Mouse (Mus musculus): ENCODE results near the gene Ccdc57. TPM values are rescaled to one million over a fixed set of nuclear protein-coding genes. Genes with fewer than 3 reads are reported as not detected.

Ccdc57 gene
- polyA plus RNA-seq, 1 experiment from 2014 or later, result 8.8 TPM

GRCm38 (mm10) chr11:120945926-120946325 is 13.3 kb upstream of the Ccdc57 start:
- Histone ChIP-seq H3K27me3 (replicated peaks; ENCODE audit: control insufficient read depth, insufficient read depth, low read length) (peaks cover 19% of the 10 kb centered on the region), H3K27ac (ENCODE audit: low read length) (no peak overlapping the region), H3K36me3 (ENCODE audit: control insufficient read depth, insufficient read depth) (no peaks in the 10 kb centered on the region), H3K4me1 (replicated peaks; ENCODE audit: control insufficient read depth, insufficient read depth, low read length) (peaks cover 16% of the 10 kb centered on the region), H3K4me3 (replicated peaks; ENCODE audit: low read length) (no peak overlapping the region), H3K4me2 (ENCODE audit: low read length) (no peak overlapping the region), H3K9me3 (ENCODE audit: control insufficient read depth, low read length) (no peaks in the 10 kb centered on the region), H3K9ac (replicated peaks; ENCODE audit: low read depth, low read length) (no peak overlapping the region)
- WGBS, result 91% methylated on average over 5 of the region's 5 CpGs
- ATAC-seq, result no peak

GRCm38 (mm10) chr11:120945266-120945665 is 12.6 kb upstream of the Ccdc57 start:
- WGBS, result 90% methylated on average over 7 of the region's 7 CpGs
- Histone ChIP-seq H3K36me3 (ENCODE audit: control insufficient read depth, insufficient read depth) (no peaks in the 10 kb centered on the region), H3K4me2 (ENCODE audit: low read length) (no peak overlapping the region), H3K27me3 (replicated peaks; ENCODE audit: control insufficient read depth, insufficient read depth, low read length) (peaks cover 16% of the 10 kb centered on the region), H3K9me3 (ENCODE audit: control insufficient read depth, low read length) (no peaks in the 10 kb centered on the region), H3K4me1 (replicated peaks; ENCODE audit: control insufficient read depth, insufficient read depth, low read length) (peaks cover 9% of the 10 kb centered on the region), H3K4me3 (replicated peaks; ENCODE audit: low read length) (no peak overlapping the region), H3K27ac (ENCODE audit: low read length) (no peak overlapping the region), H3K9ac (replicated peaks; ENCODE audit: low read depth, low read length) (no peak overlapping the region)
- no peak for ATAC-seq

GRCm38 (mm10) chr11:120940959-120941358 is 8.3 kb upstream of the Ccdc57 start:
- 95% methylated on average over 6 of the region's 6 CpGs for WGBS
- no peaks in the 10 kb centered on the region for H3K9me3 ChIP-seq (ENCODE audit: control insufficient read depth, low read length)
- no peak for ATAC-seq
- H3K36me3 ChIP-seq (ENCODE audit: control insufficient read depth, insufficient read depth), result no peaks in the 10 kb centered on the region
- no peak overlapping the region for H3K9ac ChIP-seq (replicated peaks; ENCODE audit: low read depth, low read length)
- H3K27ac ChIP-seq (ENCODE audit: low read length), result no peak overlapping the region
- H3K4me2 ChIP-seq (ENCODE audit: low read length), result no peak overlapping the region
- H3K4me3 ChIP-seq (replicated peaks; ENCODE audit: low read length), result no peak overlapping the region
- no peaks in the 10 kb centered on the region for H3K27me3 ChIP-seq (replicated peaks; ENCODE audit: control insufficient read depth, insufficient read depth, low read length)
- H3K4me1 ChIP-seq (replicated peaks; ENCODE audit: control insufficient read depth, insufficient read depth, low read length), result no peaks in the 10 kb centered on the region

- no peak overlapping the region for H3K9ac ChIP-seq (replicated peaks; ENCODE audit: low read depth, low read length)
- no peak overlapping the region for H3K27ac ChIP-seq (ENCODE audit: low read length)
- no peak for ATAC-seq
- H3K4me3 ChIP-seq (replicated peaks; ENCODE audit: low read length), result no peak overlapping the region
- no peak overlapping the region for H3K4me2 ChIP-seq (ENCODE audit: low read length)
- H3K9me3 ChIP-seq (ENCODE audit: control insufficient read depth, low read length), result no peaks in the 10 kb centered on the region
- H3K4me1 ChIP-seq (replicated peaks; ENCODE audit: control insufficient read depth, insufficient read depth, low read length), result no peaks in the 10 kb centered on the region
- WGBS, result 61% methylated on average over 6 of the region's 6 CpGs
- no peaks in the 10 kb centered on the region for H3K27me3 ChIP-seq (replicated peaks; ENCODE audit: control insufficient read depth, insufficient read depth, low read length)
- no peaks in the 10 kb centered on the region for H3K36me3 ChIP-seq (ENCODE audit: control insufficient read depth, insufficient read depth)
Observed at GRCm38 (mm10) chr11:120939712-120940341, 7.2 kb upstream of the Ccdc57 start.

- no peaks in the 10 kb centered on the region for H3K27me3 ChIP-seq (replicated peaks; ENCODE audit: control insufficient read depth, insufficient read depth, low read length)
- no peak for ATAC-seq
- WGBS, result 62% methylated on average over 4 of the region's 4 CpGs
- H3K4me2 ChIP-seq (ENCODE audit: low read length), result no peak overlapping the region
- H3K4me3 ChIP-seq (replicated peaks; ENCODE audit: low read length), result no peak overlapping the region
- H3K4me1 ChIP-seq (replicated peaks; ENCODE audit: control insufficient read depth, insufficient read depth, low read length), result no peaks in the 10 kb centered on the region
- no peaks in the 10 kb centered on the region for H3K36me3 ChIP-seq (ENCODE audit: control insufficient read depth, insufficient read depth)
- no peak overlapping the region for H3K9ac ChIP-seq (replicated peaks; ENCODE audit: low read depth, low read length)
- H3K27ac ChIP-seq (ENCODE audit: low read length), result no peak overlapping the region
- no peaks in the 10 kb centered on the region for H3K9me3 ChIP-seq (ENCODE audit: control insufficient read depth, low read length)
Observed at GRCm38 (mm10) chr11:120938795-120939194, 6.1 kb upstream of the Ccdc57 start.

- Histone ChIP-seq H3K9me3 (ENCODE audit: control insufficient read depth, low read length) (no peaks in the 10 kb centered on the region), H3K9ac (replicated peaks; ENCODE audit: low read depth, low read length) (no peak overlapping the region), H3K4me3 (replicated peaks; ENCODE audit: low read length) (no peak overlapping the region), H3K4me1 (replicated peaks; ENCODE audit: control insufficient read depth, insufficient read depth, low read length) (peaks cover 2% of the 10 kb centered on the region), H3K27ac (ENCODE audit: low read length) (no peak overlapping the region), H3K4me2 (ENCODE audit: low read length) (no peak overlapping the region), H3K27me3 (replicated peaks; ENCODE audit: control insufficient read depth, insufficient read depth, low read length) (no peaks in the 10 kb centered on the region), H3K36me3 (ENCODE audit: control insufficient read depth, insufficient read depth) (no peaks in the 10 kb centered on the region)
- no peak for ATAC-seq
- WGBS, result 100% methylated on average over 1 of the region's 1 CpGs
Observed at GRCm38 (mm10) chr11:120937976-120938375, 5.3 kb upstream of the Ccdc57 start.

GRCm38 (mm10) chr11:120931479-120931878 is 1.2 kb downstream of the Ccdc57 start:
- no peak for ATAC-seq
- Histone ChIP-seq H3K9me3 (ENCODE audit: control insufficient read depth, low read length) (no peaks in the 10 kb centered on the region), H3K27ac (ENCODE audit: low read length) (no peak overlapping the region), H3K4me2 (ENCODE audit: low read length) (no peak overlapping the region), H3K4me1 (replicated peaks; ENCODE audit: control insufficient read depth, insufficient read depth, low read length) (peaks cover 7% of the 10 kb centered on the region), H3K9ac (replicated peaks; ENCODE audit: low read depth, low read length) (no peak overlapping the region), H3K27me3 (replicated peaks; ENCODE audit: control insufficient read depth, insufficient read depth, low read length) (no peaks in the 10 kb centered on the region), H3K36me3 (ENCODE audit: control insufficient read depth, insufficient read depth) (no peaks in the 10 kb centered on the region; the same call in 1 of the 2 replicates), H3K4me3 (replicated peaks; ENCODE audit: low read length) (no peak overlapping the region)
- 83% methylated on average over 4 of the region's 4 CpGs for WGBS

- H3K9ac ChIP-seq (replicated peaks; ENCODE audit: low read depth, low read length), result no peak overlapping the region
- H3K4me1 ChIP-seq (replicated peaks; ENCODE audit: control insufficient read depth, insufficient read depth, low read length), result peaks cover 7% of the 10 kb centered on the region
- H3K4me2 ChIP-seq (ENCODE audit: low read length), result no peak overlapping the region
- 98% methylated on average over 4 of the region's 4 CpGs for WGBS
- H3K36me3 ChIP-seq (ENCODE audit: control insufficient read depth, insufficient read depth), result no peaks in the 10 kb centered on the region; the same call in 1 of the 2 replicates
- H3K9me3 ChIP-seq (ENCODE audit: control insufficient read depth, low read length), result no peaks in the 10 kb centered on the region
- ATAC-seq, result no peak
- no peak overlapping the region for H3K4me3 ChIP-seq (replicated peaks; ENCODE audit: low read length)
- H3K27ac ChIP-seq (ENCODE audit: low read length), result no peak overlapping the region
- no peaks in the 10 kb centered on the region for H3K27me3 ChIP-seq (replicated peaks; ENCODE audit: control insufficient read depth, insufficient read depth, low read length)
Observed at GRCm38 (mm10) chr11:120928468-120928867, 4.2 kb downstream of the Ccdc57 start.

- Histone ChIP-seq H3K4me1 (replicated peaks; ENCODE audit: control insufficient read depth, insufficient read depth, low read length) (no peaks in the 10 kb centered on the region), H3K4me2 (ENCODE audit: low read length) (no peak overlapping the region), H3K27me3 (replicated peaks; ENCODE audit: control insufficient read depth, insufficient read depth, low read length) (no peaks in the 10 kb centered on the region), H3K36me3 (ENCODE audit: control insufficient read depth, insufficient read depth) (peaks cover 8% of the 10 kb centered on the region; the same call in 1 of the 2 replicates), H3K4me3 (replicated peaks; ENCODE audit: low read length) (no peak overlapping the region), H3K9ac (replicated peaks; ENCODE audit: low read depth, low read length) (no peak overlapping the region), H3K27ac (ENCODE audit: low read length) (no peak overlapping the region), H3K9me3 (ENCODE audit: control insufficient read depth, low read length) (no peaks in the 10 kb centered on the region)
- 92% methylated on average over 3 of the region's 3 CpGs for WGBS
- ATAC-seq, result no peak
Observed at GRCm38 (mm10) chr11:120922528-120922927, 10.1 kb downstream of the Ccdc57 start.

- H3K9me3 ChIP-seq (ENCODE audit: control insufficient read depth, low read length), result no peaks in the 10 kb centered on the region
- H3K36me3 ChIP-seq (ENCODE audit: control insufficient read depth, insufficient read depth), result peaks cover 13% of the 10 kb centered on the region
- H3K4me3 ChIP-seq (replicated peaks; ENCODE audit: low read length), result no peak overlapping the region
- no peak overlapping the region for H3K4me2 ChIP-seq (ENCODE audit: low read length)
- no peaks in the 10 kb centered on the region for H3K4me1 ChIP-seq (replicated peaks; ENCODE audit: control insufficient read depth, insufficient read depth, low read length)
- H3K27ac ChIP-seq (ENCODE audit: low read length), result no peak overlapping the region
- no peak overlapping the region for H3K9ac ChIP-seq (replicated peaks; ENCODE audit: low read depth, low read length)
- WGBS, result 96% methylated on average over 5 of the region's 5 CpGs
- no peaks in the 10 kb centered on the region for H3K27me3 ChIP-seq (replicated peaks; ENCODE audit: control insufficient read depth, insufficient read depth, low read length)
- no peak for ATAC-seq
Observed at GRCm38 (mm10) chr11:120917756-120918155, 14.9 kb downstream of the Ccdc57 start.
